Mouse (Mus musculus) ES-E14 (cell line): ENCODE results near the gene Nfkbib. TPM values are rescaled to one million over a fixed set of nuclear protein-coding genes. Genes with fewer than 3 reads are reported as not detected.
A peak's percentile ranks its signal among the peaks of the same experiment; 100 is the strongest.

Experiments used
- DNase-seq: peaks from one replicate; pipeline ENCODE4 v3.0.0-alpha.2; 2013; ENCODE audit warnings: low read depth, low spot score
- H3K27ac ChIP-seq: 2 replicates; pipeline ENCODE4 v1.5.1; 2012; ENCODE audit warnings: low read depth, mild to moderate bottlenecking, low read length, moderate library complexity, mixed read lengths; ENCODE audit not compliant: poor library complexity, insufficient read depth, severe bottlenecking
- H3K36me3 ChIP-seq: 2 replicates; pipeline ENCODE4 v1.6.1; 2012; ENCODE audit warnings: mild to moderate bottlenecking, low read length, moderate library complexity, mixed read lengths; ENCODE audit not compliant: control insufficient read depth, poor library complexity, insufficient read depth, severe bottlenecking
- H3K4me1 ChIP-seq, 2 experiments: fragments of 150-350 bp in 1 of 2; sonication (generic) in 1 of 2; 2 replicates each; pipeline ENCODE4 v1.6.1; 2012; ENCODE audit warnings: low read length in 2 of 2, mild to moderate bottlenecking in 1 of 2, mixed read lengths in 1 of 2; ENCODE audit not compliant: control insufficient read depth in 2 of 2, insufficient read depth in 2 of 2, poor library complexity in 1 of 2
- H3K4me3 ChIP-seq, 2 experiments: fragments of 150-350 bp in 1 of 2; sonication (generic) in 1 of 2; 2 replicates each; pipeline ENCODE4 v1.5.1; 2012; ENCODE audit warnings: low read length in 2 of 2, low read depth in 1 of 2, mild to moderate bottlenecking in 1 of 2, mixed read lengths in 1 of 2; ENCODE audit not compliant: insufficient read depth in 1 of 2, poor library complexity in 1 of 2, severe bottlenecking in 1 of 2
- H3K9ac ChIP-seq: 2 replicates; pipeline ENCODE4 v1.6.1; 2012; ENCODE audit warnings: low read depth, mild to moderate bottlenecking, low read length, mixed read lengths; ENCODE audit not compliant: poor library complexity, insufficient read depth, severe bottlenecking
- H3K9me3 ChIP-seq: fragments of 150-350 bp; sonication (generic); 2 replicates; pipeline ENCODE4 v1.6.1; 2012; ENCODE audit warnings: low read depth, mild to moderate bottlenecking, low read length; ENCODE audit not compliant: control insufficient read depth, insufficient read depth
- CHD2 ChIP-seq: IDR thresholded peaks from 2 replicates; pipeline ENCODE4 v1.6.1; 2014; ENCODE audit warnings: mild to moderate bottlenecking, low read depth, low read length, inconsistent platforms
- HCFC1 ChIP-seq: IDR thresholded peaks from 2 replicates; pipeline ENCODE4 v1.6.1; 2012; ENCODE audit warnings: low read length, inconsistent platforms, borderline replicate concordance; ENCODE audit not compliant: insufficient read depth
- MAFK ChIP-seq: IDR thresholded peaks from 2 replicates; pipeline ENCODE4 v1.6.1; 2014; ENCODE audit warnings: mild to moderate bottlenecking, low read depth, low read length, inconsistent platforms; ENCODE audit not compliant: insufficient read depth
- ZC3H11A ChIP-seq: IDR thresholded peaks from 2 replicates; pipeline ENCODE4 v1.6.1; 2012; ENCODE audit warnings: low read depth, mild to moderate bottlenecking, inconsistent platforms, low read length, borderline replicate concordance
- ZNF384 ChIP-seq: IDR thresholded peaks from 2 replicates; pipeline ENCODE4 v1.6.1; 2012; ENCODE audit warnings: low read depth, low read length, inconsistent platforms
- in situ Hi-C, 2 experiments: fragments of 600-800 bp; cut with MboI; formaldehyde crosslinking; loops; one replicate each; pipeline ENCODE4 v1.15.1; 2025; ENCODE audit warnings: low sequenced_read_pairs in 2 of 2, inconsistent platforms in 1 of 2; ENCODE audit not compliant: unreplicated experiment in 2 of 2
- total RNA-seq: library from RNA; depleted of rRNA; stranded (reverse); fragments of 300-350 nt; gene quantifications from 2 replicates; pipeline ENCODE4 v1.2.3, GENCODE M21; 2012

Nfkbib gene
- total RNA-seq, 1 experiment: 20.1 TPM

- Histone ChIP-seq H3K9me3 (no peaks in the 10 kb centered on the region), H3K36me3 (no peaks in the 10 kb centered on the region), H3K27ac (no peak overlapping the region), H3K9ac (no peak overlapping the region), H3K4me1 (peaks cover 3 to 5% of the 10 kb centered on the region in 2 experiments; a peak in 3 of 4 replicates), H3K4me3 (no peak overlapping the region)
- TF ChIP-seq ZC3H11A (no peak), ZNF384 (no peak), CHD2 (no peak), MAFK (no peak)
- in situ Hi-C loops: no loop called here
- no peak for DNase-seq
Measured at GRCm38 (mm10) chr7:28770309-28770708, 3.0 kb upstream of the Nfkbib start.

GRCm38 (mm10) chr7:28769414-28769958, 2.2 kb upstream of the Nfkbib start:
- Histone ChIP-seq H3K36me3 (no peaks in the 10 kb centered on the region), H3K27ac (no peak overlapping the region), H3K4me1 (peaks cover 3 to 7% of the 10 kb centered on the region in 2 experiments; a peak in 3 of 4 replicates), H3K9ac (no peak overlapping the region), H3K9me3 (no peaks in the 10 kb centered on the region), H3K4me3 (no peak overlapping the region)
- in situ Hi-C loops: no loop called here
- TF ChIP-seq HCFC1: no peak
- TF ChIP-seq CHD2: no peak
- TF ChIP-seq ZNF384: 0 out of 2 replicates have a peak, but pooled peaks have one; percentile 10
- TF ChIP-seq ZC3H11A: no peak
- no peak for TF ChIP-seq MAFK
- no peak for DNase-seq

DNA sequence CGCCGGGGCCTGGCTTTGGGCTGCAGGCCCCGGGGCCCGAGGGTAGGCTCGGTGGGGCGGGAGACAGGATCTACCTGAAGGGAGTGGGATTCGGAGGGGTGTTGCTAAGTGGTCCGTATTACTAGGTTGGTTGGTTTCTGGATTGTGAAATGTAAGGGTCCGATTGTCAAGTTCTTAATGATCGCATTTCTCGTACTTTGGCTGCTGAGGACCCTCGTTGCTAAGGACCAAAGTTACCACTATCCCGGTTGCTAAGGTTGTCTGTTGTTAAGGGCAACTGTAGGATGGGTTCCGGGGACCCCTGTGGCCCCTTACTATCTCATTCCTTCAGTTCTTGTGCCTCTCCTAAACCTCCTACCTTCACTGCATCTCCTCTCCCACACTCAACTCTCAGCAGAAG, 402 bp downstream of the Nfkbib start:
- Histone ChIP-seq H3K9ac (peak overlapping the region; percentile 37; the same call in 1 of the 2 replicates), H3K36me3 (no peaks in the 10 kb centered on the region; the same call in 1 of the 2 replicates), H3K4me3 (peak overlapping the region; percentile 59 to 73), H3K9me3 (no peaks in the 10 kb centered on the region), H3K27ac (no peak overlapping the region), H3K4me1 (peaks cover 0 to 4% of the 10 kb centered on the region in 2 experiments; a peak in 1 of 4 replicates)
- in situ Hi-C loops: no loop called here
- TF ChIP-seq MAFK (no peak), CHD2 (no peak), HCFC1 (no peak), ZNF384 (no peak), ZC3H11A (no peak)
- DNase-seq: no peak

DNA sequence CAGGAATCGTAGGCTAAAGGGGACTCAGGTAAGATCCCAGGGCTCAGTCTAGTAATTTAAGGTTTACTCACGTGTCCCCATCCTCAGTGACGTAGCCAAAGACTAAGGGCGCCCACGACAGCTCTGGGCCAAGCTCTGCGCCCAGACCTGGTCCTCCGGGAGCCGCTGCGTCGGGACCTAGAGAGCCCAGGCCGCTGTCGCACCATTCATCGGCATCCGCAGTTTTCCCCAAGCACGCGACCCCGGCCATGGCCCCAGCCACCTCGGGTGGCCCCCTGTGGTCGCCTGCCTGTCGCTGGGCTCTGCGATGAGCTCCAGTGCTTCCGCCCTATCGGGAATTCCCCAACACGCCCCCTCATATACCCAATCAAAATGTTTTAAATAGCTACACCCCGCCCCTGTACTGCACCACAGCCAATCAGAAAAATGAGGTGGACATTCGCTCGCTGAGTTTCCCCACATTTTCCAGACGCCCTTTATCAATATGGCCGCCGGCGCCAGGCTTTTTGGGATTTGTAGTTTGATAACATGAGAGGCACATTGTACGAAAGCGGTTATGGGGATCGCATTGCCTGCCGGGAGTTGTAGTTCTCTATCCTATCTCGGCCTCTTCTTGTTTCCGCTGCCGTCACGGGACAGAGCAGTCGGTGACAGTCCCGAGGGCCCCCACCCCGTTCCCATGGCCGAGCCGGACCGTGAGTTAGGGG, 986 bp downstream of the Nfkbib start, which contains the start of gene Sirt2:
TSS of gene Sirt2 (plus strand) at position 563 of the 707 bp plus-strand sequence.
- Histone ChIP-seq H3K9ac (peak within 1 kb of the TSS; percentile 76), H3K4me1 (peaks cover 0 to 4% of the 10 kb centered on the region in 2 experiments; a peak in 1 of 4 replicates), H3K9me3 (no peaks in the 10 kb centered on the region), H3K4me3 (peak within 1 kb of the TSS; percentile 82 to 90), H3K27ac (no peak within 1 kb of the TSS), H3K36me3 (peaks cover 4% of the 10 kb centered on the region; the same call in 1 of the 2 replicates)
- in situ Hi-C loops: no loop called here
- TF ChIP-seq CHD2 (peak; percentile 86), ZNF384 (no peak), HCFC1 (peak; percentile 100)
- peak; percentile 100 for DNase-seq
